Mouse (Mus musculus) CD4-positive helper T cell, adult 2 months (primary cell): ENCODE results near the gene Gm20890.
"Not testable (repeated sequence)": the region's sequence is repeated elsewhere in the genome, so short reads cannot be mapped to it uniquely, and the experiment has no call there.

Source experiments
- DNase-seq: peaks from one replicate; pipeline ENCODE4 v3.0.0-alpha.2; 2012; ENCODE audit warnings: low read depth, missing footprints, low spot score

The Gm20890 gene

DNA sequence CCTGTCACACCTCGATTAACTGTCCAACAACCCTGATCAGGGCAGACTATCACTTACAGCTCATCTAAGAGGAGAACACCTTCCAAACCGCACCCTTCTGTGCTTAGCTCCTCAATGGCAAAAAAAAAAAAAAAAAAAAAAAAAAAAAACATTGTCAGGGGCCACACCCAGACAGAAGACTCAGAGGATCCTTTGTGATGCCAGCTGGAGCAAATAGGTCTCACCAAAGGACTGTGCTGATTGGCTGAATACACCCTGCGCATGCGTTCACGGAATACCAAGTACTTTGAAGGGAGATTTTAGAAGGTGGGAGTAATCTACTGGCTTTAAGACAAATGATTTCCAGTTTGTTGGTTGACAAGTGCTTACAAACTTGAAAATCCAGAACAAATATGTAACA is at the start of gene Gm20890:
Gene Gm20890, minus strand, starts transcription at position 101 of the 400 bp plus-strand sequence.
- not testable (repeated sequence) for DNase-seq
